Mouse (Mus musculus) urinary bladder, adult 18-20 months (tissue): ENCODE results near the gene Mindy4.

Source experiments
- DNase-seq, 2 experiments: peaks; one replicate each; pipeline ENCODE4 v3.0.0; 2022; ENCODE audit warnings: low spot score in 2 of 2, mixed read lengths in 2 of 2

The Mindy4 gene

DNA sequence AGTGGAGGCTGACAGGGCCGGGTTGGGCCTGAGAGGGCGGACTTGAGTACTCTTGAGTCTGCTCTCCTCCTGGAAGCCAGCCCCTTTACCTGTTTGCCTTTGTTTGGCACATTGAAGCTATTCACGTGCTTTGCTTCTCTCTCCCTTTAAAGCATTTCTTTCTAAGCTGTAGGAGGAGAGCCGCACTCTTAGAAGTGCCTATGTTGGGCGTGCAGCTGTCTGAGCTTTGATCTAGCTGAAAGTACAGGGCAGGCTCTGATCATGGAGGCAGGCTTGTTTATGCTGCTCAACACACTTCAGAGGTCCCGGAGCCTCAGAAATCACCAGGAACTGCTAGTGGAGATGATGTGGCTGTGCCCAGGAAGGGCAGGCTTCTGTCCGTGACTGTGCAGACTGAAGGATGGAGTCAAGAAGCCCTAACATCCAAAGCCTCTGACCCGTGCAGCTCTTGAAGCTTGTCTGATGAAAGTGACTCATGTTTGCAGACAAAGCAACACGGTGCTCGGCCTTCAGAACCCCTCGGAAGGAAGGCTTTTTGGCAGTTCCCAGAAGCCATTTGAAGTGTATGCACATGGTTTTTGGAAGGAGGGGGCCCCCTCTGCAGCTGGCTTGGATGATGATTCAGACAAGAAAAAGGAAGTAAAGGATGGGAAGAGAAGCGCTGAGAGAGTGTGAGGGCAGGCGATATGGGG is 53.5 kb downstream of the Mindy4 start:
- DNase-seq, result no peak

GRCm38 (mm10) chr6:55257246-55257645 is 54.1 kb downstream of the Mindy4 start:
- no peak for DNase-seq

GRCm38 (mm10) chr6:55258428-55259325 is 55.5 kb downstream of the Mindy4 start:
- no peak for DNase-seq

DNA sequence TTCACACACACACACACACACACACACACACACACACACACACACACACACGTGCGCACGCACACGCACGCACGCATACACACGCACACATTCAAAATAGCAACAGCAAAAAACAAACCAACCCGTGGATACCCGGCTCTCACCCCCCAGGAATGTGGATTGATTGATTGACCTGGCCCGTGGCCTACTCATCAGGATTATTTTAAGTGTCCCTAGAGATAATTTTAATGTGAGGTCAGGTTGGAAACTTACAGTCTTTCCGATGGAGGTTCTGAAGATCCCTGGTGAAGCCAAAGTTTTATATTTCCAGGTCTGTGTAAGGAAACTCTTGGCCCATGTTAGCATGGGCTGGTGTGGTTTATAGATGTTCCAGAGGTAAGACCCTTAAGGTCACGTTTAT is 59.0 kb downstream of the Mindy4 start:
- no peak for DNase-seq

- no peak for DNase-seq
Measured at GRCm38 (mm10) chr6:55263490-55264046, 60.4 kb downstream of the Mindy4 start.

- no peak for DNase-seq
Measured at GRCm38 (mm10) chr6:55264741-55265366, 61.7 kb downstream of the Mindy4 start.

DNA sequence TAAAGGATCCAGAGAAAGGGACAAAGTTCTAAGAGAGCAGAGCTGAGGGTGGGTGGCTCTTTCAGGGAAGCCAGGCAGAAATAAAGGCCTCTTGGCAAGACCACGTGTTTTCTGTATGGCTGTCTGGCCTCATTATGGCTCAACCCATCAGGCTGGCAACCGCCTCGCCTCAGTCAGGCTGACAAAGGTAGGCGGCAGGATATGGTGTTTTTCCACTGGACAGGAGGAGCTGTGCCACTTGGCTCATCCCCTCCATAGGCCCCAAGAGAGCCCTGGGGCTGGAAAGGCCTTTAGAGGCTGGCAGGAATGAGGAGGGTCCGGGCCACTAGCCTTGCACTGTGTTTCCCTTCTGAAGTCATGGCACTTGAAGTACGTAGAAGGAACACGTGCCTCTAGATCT is 69.8 kb downstream of the Mindy4 start:
- DNase-seq, result no peak

GRCm38 (mm10) chr6:55273463-55273862 is 70.3 kb downstream of the Mindy4 start:
- DNase-seq, result no peak

- DNase-seq, result no peak
Measured at GRCm38 (mm10) chr6:55275000-55275399, 71.8 kb downstream of the Mindy4 start.

- DNase-seq, result peak in 1 of 2 experiments; percentile 13
Measured at GRCm38 (mm10) chr6:55275786-55276185, 72.6 kb downstream of the Mindy4 start.

- no peak for DNase-seq
Measured at GRCm38 (mm10) chr6:55276692-55277282, 73.6 kb downstream of the Mindy4 start.

- DNase-seq, result no peak
Measured at GRCm38 (mm10) chr6:55278086-55278485, 74.9 kb downstream of the Mindy4 start.

GRCm38 (mm10) chr6:55278520-55278919 is 75.3 kb downstream of the Mindy4 start:
- no peak for DNase-seq

DNA sequence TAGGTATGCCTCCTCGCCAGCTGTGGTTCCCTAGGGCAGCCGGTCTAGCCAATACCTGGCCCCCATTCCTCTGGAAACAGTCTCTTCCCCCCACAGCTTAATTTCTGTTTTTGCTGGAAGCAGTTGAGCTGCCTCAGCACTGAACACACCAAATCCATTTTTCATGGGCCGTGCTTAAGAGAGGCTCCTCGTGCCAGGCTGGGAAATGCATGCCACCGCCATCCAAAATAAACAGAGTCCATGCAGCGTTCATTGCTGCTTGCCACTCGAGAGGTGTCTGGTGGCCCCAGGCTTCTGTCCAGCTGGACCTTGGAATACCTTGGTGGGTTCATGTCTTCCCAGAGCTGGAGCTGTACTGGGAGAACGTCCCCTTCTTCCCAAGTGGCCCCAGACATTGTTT is 77.8 kb downstream of the Mindy4 start:
- no peak for DNase-seq

DNA sequence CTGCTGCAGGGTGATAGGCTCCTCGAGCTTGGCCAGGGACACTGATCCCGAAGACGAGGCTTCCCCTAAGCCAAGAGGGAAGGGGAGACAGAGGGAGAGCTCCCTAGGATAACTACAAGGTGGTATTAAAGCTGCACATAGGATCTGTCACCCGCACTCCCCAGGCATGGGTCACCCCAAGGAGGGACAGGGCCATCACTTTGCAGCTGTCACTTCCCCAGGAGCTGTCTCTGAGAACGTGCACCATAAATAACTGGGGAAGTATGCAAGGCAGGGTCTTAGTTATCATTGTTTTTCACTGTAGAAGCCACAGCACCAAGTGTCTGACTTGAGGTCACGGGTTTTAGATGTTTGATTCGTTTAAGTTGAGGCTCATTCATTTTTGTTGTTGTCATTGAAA is 78.5 kb downstream of the Mindy4 start:
- DNase-seq, result no peak

- no peak for DNase-seq
Measured at GRCm38 (mm10) chr6:55282348-55282747, 79.2 kb downstream of the Mindy4 start.

DNA sequence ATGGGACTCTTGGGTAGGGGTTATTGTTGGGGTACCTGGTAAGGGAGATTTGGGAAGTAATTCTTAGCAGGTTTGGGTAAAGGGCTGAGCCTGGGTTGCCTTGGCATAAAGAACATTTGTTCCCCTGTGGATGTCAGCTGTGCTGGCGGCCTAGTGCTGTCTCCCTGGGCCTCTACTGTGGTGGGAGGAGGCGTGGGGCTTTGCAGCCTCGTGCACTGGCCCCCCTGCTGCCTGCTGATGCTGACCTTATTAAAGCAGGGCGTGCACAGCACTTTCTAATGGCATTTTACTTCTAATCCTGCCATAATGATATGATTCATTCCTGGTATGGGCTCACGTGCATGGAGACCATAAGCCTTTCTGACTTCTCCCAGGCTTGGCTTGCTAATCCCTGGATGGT is 82.0 kb downstream of the Mindy4 start:
- DNase-seq, result no peak

DNA sequence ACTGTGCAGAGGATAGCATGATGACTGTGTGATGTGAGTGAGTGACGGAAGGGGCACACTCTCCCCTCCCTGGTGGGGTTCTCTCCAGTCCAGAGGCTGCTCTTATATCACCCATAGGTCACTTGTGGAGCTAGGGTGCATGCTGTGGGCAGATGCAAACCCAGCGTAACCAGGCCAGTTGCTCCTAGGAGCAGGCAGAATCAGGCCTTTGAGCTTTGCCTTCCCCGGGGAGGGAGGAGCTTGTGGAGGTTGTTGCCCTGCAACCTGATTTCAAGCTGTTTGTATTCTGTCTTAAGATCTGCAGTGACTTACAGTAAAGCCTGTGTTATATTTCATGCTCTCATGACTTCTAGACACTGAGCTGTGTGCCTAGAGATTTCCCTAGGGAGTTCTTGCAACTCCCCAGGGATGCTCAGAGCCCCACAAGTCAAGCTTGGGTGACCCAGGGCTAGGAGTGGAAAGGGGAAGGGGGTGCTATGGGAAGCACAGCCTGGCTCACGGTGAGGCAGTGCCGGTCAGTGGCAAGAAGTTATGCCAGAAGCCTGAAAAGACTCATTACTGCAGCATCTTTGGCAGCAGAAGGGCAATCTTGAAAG is 84.9 kb downstream of the Mindy4 start:
- no peak for DNase-seq

GRCm38 (mm10) chr6:55294549-55295131 is 91.5 kb downstream of the Mindy4 start:
- DNase-seq, result peak in 1 of 2 experiments; percentile 29

DNA sequence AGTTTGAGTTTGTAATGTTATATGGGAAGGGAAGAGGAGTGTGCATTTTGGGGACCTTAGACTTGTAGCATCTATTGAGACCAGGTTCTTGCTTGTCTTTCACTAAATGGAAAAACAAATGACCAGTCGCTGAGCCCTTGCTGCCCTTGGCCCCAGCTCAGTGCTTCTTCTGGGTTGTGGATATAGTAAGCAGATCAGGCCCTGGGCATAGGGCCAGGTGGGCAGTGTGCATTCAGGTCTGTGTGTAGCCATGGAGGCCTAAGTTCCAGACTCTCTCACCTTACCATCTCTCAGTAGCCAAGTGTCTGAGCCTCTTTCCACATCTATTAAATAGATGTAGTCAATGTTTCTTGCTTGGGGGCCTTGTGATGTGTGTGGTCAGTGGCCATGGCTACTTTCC is 92.1 kb downstream of the Mindy4 start:
- DNase-seq, result no peak

DNA sequence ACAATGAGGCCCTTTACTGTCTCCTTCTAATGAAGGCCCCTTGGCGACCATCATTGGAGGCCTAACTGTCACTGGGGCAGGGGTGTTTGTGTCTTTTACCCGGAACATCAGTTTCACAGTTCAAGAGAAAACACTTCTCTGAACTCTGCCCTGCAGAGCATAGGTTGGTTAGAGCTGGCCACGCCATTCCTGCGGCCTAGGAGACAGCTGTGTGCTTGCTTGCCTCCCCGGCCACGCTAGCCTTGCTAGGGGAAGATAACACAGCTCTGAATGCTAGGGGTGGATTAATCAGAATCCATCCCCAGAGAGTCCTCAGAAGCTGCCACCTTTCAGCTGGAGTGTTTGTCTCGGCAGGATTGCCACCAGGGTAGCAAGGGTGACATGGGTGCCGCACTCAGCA is 96.3 kb downstream of the Mindy4 start:
- DNase-seq, result no peak
